Mouse (Mus musculus) heart, adult 2 months (tissue): Measurements from ENCODE around the gene Tmem222. TPM values are rescaled to one million over a fixed set of nuclear protein-coding genes. Genes with fewer than 3 reads are reported as not detected.

Source experiments
- DNase-seq, 2 experiments: peaks; one replicate each; pipeline ENCODE4 v3.0.0; 2021
- H3K27ac ChIP-seq: fragments of 200-600 bp; 2 replicates; pipeline ENCODE4 v1.8.1; 2022
- H3K27me3 ChIP-seq: fragments of 200-500 bp; 2 replicates; pipeline ENCODE4 v1.6.1; 2012; ENCODE audit warnings: mild to moderate bottlenecking, low read length, inconsistent platforms, mixed read lengths; ENCODE audit not compliant: control insufficient read depth, insufficient read depth
- H3K36me3 ChIP-seq: fragments of 200-500 bp; 2 replicates; pipeline ENCODE4 v1.6.1; 2012; ENCODE audit warnings: low read length, inconsistent platforms; ENCODE audit not compliant: control insufficient read depth, insufficient read depth
- H3K4me1 ChIP-seq: fragments of 200-500 bp; 2 replicates; pipeline ENCODE4 v1.6.1; 2011; ENCODE audit warnings: low read length; ENCODE audit not compliant: control insufficient read depth, insufficient read depth
- H3K4me3 ChIP-seq: fragments of 200-600 bp; 2 replicates; pipeline ENCODE4 v1.8.1; 2022
- H3K79me2 ChIP-seq: fragments of 200-500 bp; replicated peaks from 2 replicates; pipeline ENCODE4 v1.6.1; 2012; ENCODE audit warnings: mild to moderate bottlenecking, inconsistent platforms, low read length, moderate library complexity, mixed read lengths; ENCODE audit not compliant: control insufficient read depth, insufficient read depth
- H3K9ac ChIP-seq: fragments of 200-500 bp; 2 replicates; pipeline ENCODE4 v1.6.1; 2012; ENCODE audit warnings: low read depth, mild to moderate bottlenecking, control low read depth, inconsistent platforms, low read length, mixed read lengths
- CTCF ChIP-seq: fragments of 200-600 bp; IDR thresholded peaks from 2 replicates; pipeline ENCODE4 v1.8.1; 2022; ENCODE audit warnings: antibody characterized with exemption, mild to moderate bottlenecking, moderate library complexity
- EP300 ChIP-seq: fragments of 200-500 bp; IDR thresholded peaks from 2 replicates; pipeline ENCODE4 v1.6.1; 2011; ENCODE audit warnings: low read depth, low read length, control low read depth; ENCODE audit not compliant: insufficient read depth
- POLR2A ChIP-seq: fragments of 200-500 bp; IDR thresholded peaks from 2 replicates; pipeline ENCODE4 v1.6.1; 2011; ENCODE audit warnings: mild to moderate bottlenecking, low read depth, low read length, control low read depth; ENCODE audit not compliant: insufficient read depth
- WGBS: fragments of 180-500 bp; shearing (Covaris S2); methylation state at CpG from one replicate; pipeline ENCODE4 v1.1.7; 2018; 5-methylcytosine and 5-hydroxymethylcytosine counted together
- intact Hi-C: fragments of 180-260 bp; cut with DNase I; formaldehyde crosslinking; loops from one replicate; pipeline ENCODE4 v1.15.1; 2025
- polyA plus RNA-seq: library from polyadenylated mRNA; depleted of rRNA; stranded (reverse); fragments of >200 nt; gene quantifications from 2 replicates; pipeline ENCODE4 v1.2.3, GENCODE M21; 2012
- total RNA-seq, 2 experiments: library from RNA; stranded (reverse); gene quantifications; 2 replicates each; pipeline ENCODE4 v1.2.3; 2021

Tmem222 gene
- total and polyA plus RNA-seq, 3 experiments = 31.9 to 48.3 (median 33.9) TPM

GRCm38 (mm10) chr4:133292901-133293843 lies 15.6 kb upstream of the Tmem222 start:
- no peak overlapping the region for H3K9ac ChIP-seq
- intact Hi-C loops = no loop called here

GRCm38 (mm10) chr4:133292405-133292804 lies 14.8 kb upstream of the Tmem222 start:
- Histone ChIP-seq H3K36me3 (no peaks in the 10 kb centered on the region), H3K9ac (no peak overlapping the region), H3K4me3 (no peak overlapping the region), H3K27ac (no peak overlapping the region), H3K27me3 (no peaks in the 10 kb centered on the region), H3K79me2 (no peaks in the 10 kb centered on the region), H3K4me1 (no peaks in the 10 kb centered on the region)
- WGBS = 87% methylated on average over 4 of the region's 4 CpGs
- intact Hi-C loops = no loop called here
- TF ChIP-seq EP300 (no peak), CTCF (no peak), POLR2A (no peak)
- DNase-seq = no peak

More at GRCm38 (mm10) chr4:133292901-133293843, 15.6 kb upstream of the Tmem222 start:
- H3K36me3 ChIP-seq = no peaks in the 10 kb centered on the region
- TF ChIP-seq EP300 (no peak), CTCF (no peak), POLR2A (no peak)
- WGBS = 71% methylated on average over 24 of the region's 24 CpGs
- no peaks in the 10 kb centered on the region for H3K79me2 ChIP-seq
- no peak overlapping the region for H3K27ac ChIP-seq
- DNase-seq = no peak
- H3K4me3 ChIP-seq = no peak overlapping the region
- H3K4me1 ChIP-seq = no peaks in the 10 kb centered on the region
- no peaks in the 10 kb centered on the region for H3K27me3 ChIP-seq

GRCm38 (mm10) chr4:133291255-133291654 lies 13.7 kb upstream of the Tmem222 start:
- WGBS = 89% methylated on average over 1 of the region's 1 CpGs
- Histone ChIP-seq H3K27me3 (no peaks in the 10 kb centered on the region), H3K79me2 (no peaks in the 10 kb centered on the region), H3K4me1 (no peaks in the 10 kb centered on the region), H3K27ac (no peak overlapping the region), H3K9ac (no peak overlapping the region), H3K36me3 (no peaks in the 10 kb centered on the region), H3K4me3 (no peak overlapping the region)
- TF ChIP-seq EP300 = no peak
- TF ChIP-seq CTCF = no peak
- TF ChIP-seq POLR2A = no peak
- DNase-seq = no peak
- intact Hi-C loops = no loop called here

- Histone ChIP-seq H3K27me3 (no peaks in the 10 kb centered on the region), H3K79me2 (no peaks in the 10 kb centered on the region), H3K27ac (no peak overlapping the region), H3K4me3 (no peak overlapping the region), H3K4me1 (peaks cover 3% of the 10 kb centered on the region; the same call in 1 of the 2 replicates), H3K36me3 (no peaks in the 10 kb centered on the region), H3K9ac (no peak overlapping the region)
- 57% methylated on average over 4 of the region's 4 CpGs for WGBS
- TF ChIP-seq CTCF (no peak), POLR2A (no peak), EP300 (no peak)
- intact Hi-C loops = no loop called here
- DNase-seq = no peak
These were observed 9.0 kb upstream of the Tmem222 start for GRCm38 (mm10) chr4:133286476-133287077.

- no peaks in the 10 kb centered on the region for H3K79me2 ChIP-seq
- no peak for DNase-seq
- no peaks in the 10 kb centered on the region for H3K36me3 ChIP-seq
- H3K4me1 ChIP-seq = peaks cover 3% of the 10 kb centered on the region; the same call in 1 of the 2 replicates
- H3K27ac ChIP-seq = no peak overlapping the region
- H3K9ac ChIP-seq = no peak overlapping the region
- H3K4me3 ChIP-seq = no peak overlapping the region
- WGBS = 36% methylated on average over 5 of the region's 5 CpGs
- no peaks in the 10 kb centered on the region for H3K27me3 ChIP-seq
- TF ChIP-seq EP300 (no peak), POLR2A (no peak), CTCF (no peak)
- intact Hi-C loops = no loop called here
These were observed 8.4 kb upstream of the Tmem222 start for GRCm38 (mm10) chr4:133285950-133286349.

GRCm38 (mm10) chr4:133285299-133285698 lies 7.7 kb upstream of the Tmem222 start:
- 47% methylated on average over 3 of the region's 3 CpGs for WGBS
- Histone ChIP-seq H3K4me3 (no peak overlapping the region), H3K4me1 (peaks cover 3% of the 10 kb centered on the region; the same call in 1 of the 2 replicates), H3K36me3 (no peaks in the 10 kb centered on the region), H3K27me3 (no peaks in the 10 kb centered on the region), H3K79me2 (no peaks in the 10 kb centered on the region), H3K27ac (no peak overlapping the region), H3K9ac (no peak overlapping the region)
- no peak for DNase-seq
- TF ChIP-seq EP300 (no peak), CTCF (no peak)
- intact Hi-C loops = no loop called here
